Mouse (Mus musculus): ENCODE data around the gene Rdh12. TPM values are rescaled to one million over a fixed set of nuclear protein-coding genes. Genes with fewer than 3 reads are reported as not detected.

Gene Rdh12
- total RNA-seq, 4 experiments from 2014 or later = not detected

DNA sequence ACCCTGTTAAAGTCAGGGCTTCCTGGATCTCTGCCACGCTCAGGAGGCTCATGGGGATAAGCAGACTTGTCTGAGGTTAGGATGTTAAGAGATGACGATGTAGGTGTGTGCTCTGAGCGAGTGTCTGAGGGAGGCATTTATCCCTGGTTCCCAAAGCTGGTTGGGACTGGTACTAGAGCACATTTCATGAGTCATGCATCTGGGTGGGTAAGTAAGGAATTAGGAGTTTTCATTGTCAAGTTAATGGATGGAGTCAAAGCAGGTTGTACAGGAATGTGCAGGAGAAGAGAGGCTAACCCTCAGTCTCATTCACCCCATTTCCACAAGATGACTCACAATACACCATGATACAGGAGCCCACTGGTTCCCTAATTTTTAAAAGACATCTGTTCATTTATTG lies 39.4 kb downstream of the Rdh12 start:
- DNase-seq (ENCODE audit: low spot score in 2 of 2) = no peak

DNA sequence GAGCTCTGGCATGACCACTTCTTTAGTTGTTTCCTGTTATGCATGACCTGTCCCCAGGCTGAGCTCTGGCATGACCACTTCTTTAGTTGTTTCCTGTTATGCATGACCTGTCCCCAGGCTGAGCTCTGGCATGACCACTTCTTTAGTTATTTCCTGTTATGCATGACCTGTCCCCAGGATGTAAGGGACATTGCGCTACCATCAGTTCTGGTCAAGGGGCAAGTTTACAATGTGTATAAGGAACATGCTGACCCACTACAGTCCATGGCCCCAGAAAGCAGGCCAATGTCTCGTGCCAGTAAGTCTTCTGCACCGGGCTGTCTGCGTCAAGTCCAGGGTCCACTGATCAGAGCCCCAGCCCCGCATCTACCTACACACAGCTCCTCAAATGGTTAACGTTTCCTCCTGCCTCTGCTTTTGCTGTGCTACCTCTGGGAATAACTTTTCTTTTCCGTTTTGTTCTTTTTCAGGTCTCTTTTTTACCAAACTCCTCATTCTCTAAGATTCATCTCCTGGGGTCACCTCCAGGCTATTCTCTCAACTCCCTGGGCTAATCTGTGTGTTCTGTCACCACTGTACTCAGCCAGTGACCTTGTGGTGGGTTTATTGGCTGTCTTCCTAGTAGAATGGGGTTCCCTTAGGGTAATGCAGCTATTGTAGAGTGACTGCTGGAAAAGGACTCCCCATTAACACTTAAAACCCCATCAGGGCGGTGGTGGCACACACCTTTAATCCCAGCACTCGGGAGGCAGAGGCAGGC lies 44.8 kb downstream of the Rdh12 start:
- DNase-seq (ENCODE audit: low spot score in 2 of 2) = no peak

GRCm38 (mm10) chr12:79254975-79255374 lies 46.3 kb downstream of the Rdh12 start:
- DNase-seq (ENCODE audit: low spot score in 2 of 2) = no peak

DNA sequence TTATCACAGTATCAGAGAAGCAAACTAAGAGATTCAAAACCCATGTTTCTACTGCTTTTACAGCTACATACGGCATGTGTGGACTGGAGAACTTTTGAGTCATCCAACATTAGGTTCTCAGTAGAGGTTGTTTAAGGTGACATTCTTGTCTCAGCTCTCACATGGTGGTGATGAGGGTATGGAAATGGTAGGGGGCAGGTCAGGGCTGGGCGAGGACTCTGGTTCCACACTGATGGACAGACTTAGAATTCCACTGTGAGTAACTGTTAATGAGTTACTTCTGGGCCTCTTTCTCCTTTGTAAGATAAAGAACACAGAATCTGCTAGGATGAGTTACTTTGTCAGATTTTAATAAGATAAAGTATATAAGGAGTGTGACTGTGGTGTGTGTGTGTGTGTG lies 51.4 kb downstream of the Rdh12 start:
- DNase-seq (ENCODE audit: low spot score in 2 of 2) = no peak

- DNase-seq (ENCODE audit: low spot score in 2 of 2) = no peak
Measured at GRCm38 (mm10) chr12:79261035-79261434, 52.3 kb downstream of the Rdh12 start.

Other genes with a start within 250 kb of the Rdh12 start
- 1 to 10 TPM; 1.8 to 6.6 (median 3.4) TPM for gene Tmem229b, start 201.3 kb upstream of the Rdh12 start, total RNA-seq (2022)
- gene Plekhh1, start 179.8 kb upstream of the Rdh12 start, total RNA-seq (2022) = 1 to 10 TPM in 3 of 4 experiments, under 1 TPM in 1; 0.61 to 2.7 (median 1.5) TPM
- 1 to 10 TPM; 1.6 to 2.3 (median 1.9) TPM for gene Pigh, start 119.3 kb upstream of the Rdh12 start, total RNA-seq (2022)
- gene Arg2, start 78.1 kb upstream of the Rdh12 start, total RNA-seq (2022) = not detected
- 100 to 1,000 TPM in 1 of 4 experiments, 10 to 100 TPM in 3; 89.4 to 121 (median 93.7) TPM for gene Vti1b, start 36.2 kb upstream of the Rdh12 start, total RNA-seq (2022)
- 1 to 10 TPM; 1.5 to 2.6 (median 2.1) TPM for gene Rdh11, start 16.6 kb upstream of the Rdh12 start, total RNA-seq (2022)
- 10 to 100 TPM; 13.9 to 16.8 (median 16.5) TPM for gene Zfyve26, start 87.4 kb downstream of the Rdh12 start, total RNA-seq (2022)
- gene Rad51b, start 88.4 kb downstream of the Rdh12 start, total RNA-seq (2022) = under 1 TPM; 0.17 to 0.24 (median 0.21) TPM

Data from gastrocnemius, adult 8-10 months (tissue).